Mouse (Mus musculus): Measurements from ENCODE around the gene Fhad1. TPM values are rescaled to one million over a fixed set of nuclear protein-coding genes. Genes with fewer than 3 reads are reported as not detected.
A peak's percentile ranks its signal among the peaks of the same experiment; 100 is the strongest.
"Not testable (repeated sequence)": the region's sequence is repeated elsewhere in the genome, so short reads cannot be mapped to it uniquely, and the experiment has no call there.

Fhad1 gene
- 0.74 and 1.7 TPM in 2 replicates for total RNA-seq (2021)
- long read RNA-seq, experiment 1, partial matches to known transcripts: 0 of 3 reads
- long read RNA-seq, experiment 1, other reads (novel, unspliced or antisense): 1 of 3 reads
- long read RNA-seq, experiment 2, partial matches to known transcripts: 0 of 2 reads
- long read RNA-seq, experiment 2, other reads (novel, unspliced or antisense): 1 of 2 reads

GRCm38 (mm10) chr4:142014659-142015608, at the start of gene Fhad1:
Gene Fhad1 (minus strand): TSS chr4:142015082.
- peak; percentile 84 for DNase-seq

GRCm38 (mm10) chr4:142063057-142063534, 48.2 kb upstream of the Fhad1 start:
- DNase-seq: no peak

- no peak for DNase-seq
Observed at GRCm38 (mm10) chr4:142061485-142062240, 46.8 kb upstream of the Fhad1 start.

- DNase-seq: peak; percentile 29
Observed at GRCm38 (mm10) chr4:142060455-142061378, 45.8 kb upstream of the Fhad1 start.

- DNase-seq: no peak
Observed at GRCm38 (mm10) chr4:142059841-142060193, 44.9 kb upstream of the Fhad1 start.

- no peak for DNase-seq
Observed at GRCm38 (mm10) chr4:142059113-142059840, 44.4 kb upstream of the Fhad1 start.

GRCm38 (mm10) chr4:142057529-142058216, 42.8 kb upstream of the Fhad1 start:
- DNase-seq: no peak

GRCm38 (mm10) chr4:142055600-142055999, 40.7 kb upstream of the Fhad1 start:
- DNase-seq: no peak

- no peak for DNase-seq
Observed at GRCm38 (mm10) chr4:142054580-142054979, 39.7 kb upstream of the Fhad1 start.

GRCm38 (mm10) chr4:142053661-142054448, 39.0 kb upstream of the Fhad1 start:
- DNase-seq: peak; percentile 12

- DNase-seq: no peak
Observed at GRCm38 (mm10) chr4:142053261-142053660, 38.4 kb upstream of the Fhad1 start.

GRCm38 (mm10) chr4:142052391-142053132, 37.7 kb upstream of the Fhad1 start:
- DNase-seq: no peak

- not testable (repeated sequence) for DNase-seq
Observed at GRCm38 (mm10) chr4:142051883-142052282, 37.0 kb upstream of the Fhad1 start.

- DNase-seq: no peak
Observed at GRCm38 (mm10) chr4:142049963-142050362, 35.1 kb upstream of the Fhad1 start.

GRCm38 (mm10) chr4:142048391-142048790, 33.5 kb upstream of the Fhad1 start:
- DNase-seq: no peak

- no peak for DNase-seq
Observed at GRCm38 (mm10) chr4:142047005-142047404, 32.1 kb upstream of the Fhad1 start.

- no peak for DNase-seq
Observed at GRCm38 (mm10) chr4:142046496-142046895, 31.6 kb upstream of the Fhad1 start.

GRCm38 (mm10) chr4:142045595-142046163, 30.8 kb upstream of the Fhad1 start:
- no peak for DNase-seq
